Mouse (Mus musculus): Measurements from ENCODE around the gene Colca2. TPM values are rescaled to one million over a fixed set of nuclear protein-coding genes. Genes with fewer than 3 reads are reported as not detected.

The Colca2 gene
- polyA plus RNA-seq (2014; fragmentation: Illumina TruSeq; extraction: RNeasy Lipid Tissue Mini Kit (QIAGEN cat#74804)), result 3.2 TPM

DNA sequence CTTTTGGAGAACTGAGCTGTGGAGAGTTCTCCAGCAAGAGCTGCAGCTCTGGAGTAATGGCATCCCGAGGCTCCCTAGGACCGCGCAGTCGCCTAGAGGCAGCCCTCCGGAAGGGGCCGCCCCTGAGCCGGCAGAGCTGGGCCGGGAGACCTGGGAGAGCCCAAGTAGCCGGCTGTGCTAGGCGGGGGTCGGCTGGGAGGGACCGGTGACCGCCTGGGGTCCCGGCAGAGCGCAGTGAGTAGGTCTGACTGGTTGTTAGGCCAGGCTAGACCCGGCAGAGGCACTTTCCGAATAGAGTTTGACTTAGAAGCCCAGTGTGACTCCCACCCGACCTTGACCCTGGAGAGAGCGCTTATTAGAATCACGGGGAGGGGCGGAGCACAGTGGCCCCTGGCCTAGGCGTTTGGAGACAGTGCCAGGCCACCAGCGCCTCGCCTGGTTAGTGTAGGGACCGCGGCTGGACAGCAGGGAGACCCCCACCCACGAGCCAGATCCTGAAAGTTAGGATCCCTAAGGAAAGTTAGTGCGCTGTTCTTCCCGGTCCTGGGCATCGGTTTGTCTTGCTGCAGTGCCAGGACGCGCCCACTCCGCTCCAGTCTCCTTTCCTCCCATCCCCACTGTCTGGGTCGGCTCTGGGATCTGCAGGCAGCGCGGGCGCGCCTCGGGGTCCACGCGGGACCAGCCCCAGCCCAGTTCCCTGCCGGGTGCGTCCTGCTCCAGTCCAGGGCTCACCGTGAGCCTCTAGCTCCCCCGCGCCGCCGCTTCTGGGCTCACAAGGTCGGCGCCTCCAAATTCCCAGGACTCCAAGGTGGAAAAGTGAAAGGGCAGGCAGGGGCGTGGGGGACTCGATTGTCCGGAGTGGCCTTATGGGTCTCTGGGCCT is at the start of gene Colca2:
Colca2 (minus strand) TSS at position 70 of the 882 bp plus-strand sequence.

Other genes starting within 250 kb of the Colca2 start
- 36.3 TPM for gene Btg4, start 217.7 kb downstream of the Colca2 start, polyA plus RNA-seq (2014; fragmentation: Illumina TruSeq; extraction: RNeasy Lipid Tissue Mini Kit (QIAGEN cat#74804))
- gene Layn, start 201.5 kb downstream of the Colca2 start, polyA plus RNA-seq (2014; fragmentation: Illumina TruSeq; extraction: RNeasy Lipid Tissue Mini Kit (QIAGEN cat#74804)), result 20.5 TPM
- 10.3 TPM for gene 4833427G06Rik, start 176.5 kb downstream of the Colca2 start, polyA plus RNA-seq (2014; fragmentation: Illumina TruSeq; extraction: RNeasy Lipid Tissue Mini Kit (QIAGEN cat#74804))
- not detected for gene Gm32742, start 113.1 kb downstream of the Colca2 start, polyA plus RNA-seq (2014; fragmentation: Illumina TruSeq; extraction: RNeasy Lipid Tissue Mini Kit (QIAGEN cat#74804))
- 1.2 TPM for gene Pou2af1, start 64.9 kb downstream of the Colca2 start, polyA plus RNA-seq (2014; fragmentation: Illumina TruSeq; extraction: RNeasy Lipid Tissue Mini Kit (QIAGEN cat#74804))
- gene 1810046K07Rik, start 50.3 kb upstream of the Colca2 start, polyA plus RNA-seq (2014; fragmentation: Illumina TruSeq; extraction: RNeasy Lipid Tissue Mini Kit (QIAGEN cat#74804)), result not detected